Mouse (Mus musculus) intestine, postnatal 0 days (tissue): ENCODE measurements around the gene Cog4. TPM values are rescaled to one million over a fixed set of nuclear protein-coding genes. Genes with fewer than 3 reads are reported as not detected.
A peak's percentile ranks its signal among the peaks of the same experiment; 100 is the strongest.

Experiments used
- ATAC-seq: fragments of 200-750 bp; cut with Nextera tagmentation; 2 replicates; pipeline ENCODE4 v1.8.0; 2017; ENCODE audit warnings: mild to moderate bottlenecking, moderate TSS enrichment, moderate library complexity
- H3K27ac ChIP-seq: fragments of 300-500 bp; sonication (generic); 2 replicates; pipeline ENCODE4 v1.5.1; 2014; ENCODE audit warnings: mild to moderate bottlenecking, low read depth, low read length, moderate library complexity
- H3K27me3 ChIP-seq: fragments of 300-500 bp; sonication (generic); replicated peaks from 2 replicates; pipeline ENCODE4 v1.6.1; 2014; ENCODE audit warnings: low read length, mixed read lengths; ENCODE audit not compliant: control insufficient read depth, insufficient read depth
- H3K36me3 ChIP-seq: fragments of 300-500 bp; sonication (generic); 2 replicates; pipeline ENCODE4 v1.6.1; 2014; ENCODE audit warnings: mild to moderate bottlenecking, moderate library complexity; ENCODE audit not compliant: control insufficient read depth, insufficient read depth
- H3K4me1 ChIP-seq: fragments of 300-500 bp; sonication (generic); replicated peaks from 2 replicates; pipeline ENCODE4 v1.6.1; 2014; ENCODE audit warnings: antibody characterized with exemption, low read length, mixed read lengths; ENCODE audit not compliant: control insufficient read depth, insufficient read depth
- H3K4me2 ChIP-seq: fragments of 300-500 bp; sonication (generic); replicated peaks from 2 replicates; pipeline ENCODE4 v1.6.1; 2014; ENCODE audit warnings: low read depth, mild to moderate bottlenecking, moderate library complexity
- H3K4me3 ChIP-seq: fragments of 300-500 bp; sonication (generic); 2 replicates; pipeline ENCODE4 v1.5.1; 2014; ENCODE audit warnings: low read depth, low read length
- H3K9ac ChIP-seq: fragments of 300-500 bp; sonication (generic); 2 replicates; pipeline ENCODE4 v1.6.1; 2014; ENCODE audit warnings: mild to moderate bottlenecking, low read depth, low read length
- H3K9me3 ChIP-seq: fragments of 300-500 bp; sonication (generic); 2 replicates; pipeline ENCODE4 v1.6.1; 2016; ENCODE audit warnings: mixed run types; ENCODE audit not compliant: control insufficient read depth
- CTCF ChIP-seq: sonication (generic); IDR thresholded peaks from 2 replicates; pipeline ENCODE4 v1.5.1; 2016; ENCODE audit warnings: low read depth, mild to moderate bottlenecking, control low read depth, antibody characterized with exemption, moderate library complexity
- WGBS: fragments of 180-500 bp; shearing (Covaris S2); extraction: QIAGEN DNeasy Blood & Tissue Kit; methylation state at CpG from one replicate; pipeline ENCODE4 v1.1.7; 2014; 5-methylcytosine and 5-hydroxymethylcytosine counted together
- polyA plus RNA-seq: library from polyadenylated mRNA; unstranded; fragments of >200 nt; fragmentation: Nextera tagmentation; extraction: Ambion mirVana; gene quantifications from 2 replicates; pipeline ENCODE4 v1.2.1, GENCODE M21; 2015

Cog4 gene
- polyA plus RNA-seq, 1 experiment from 2014 or later: 40.2 TPM

DNA sequence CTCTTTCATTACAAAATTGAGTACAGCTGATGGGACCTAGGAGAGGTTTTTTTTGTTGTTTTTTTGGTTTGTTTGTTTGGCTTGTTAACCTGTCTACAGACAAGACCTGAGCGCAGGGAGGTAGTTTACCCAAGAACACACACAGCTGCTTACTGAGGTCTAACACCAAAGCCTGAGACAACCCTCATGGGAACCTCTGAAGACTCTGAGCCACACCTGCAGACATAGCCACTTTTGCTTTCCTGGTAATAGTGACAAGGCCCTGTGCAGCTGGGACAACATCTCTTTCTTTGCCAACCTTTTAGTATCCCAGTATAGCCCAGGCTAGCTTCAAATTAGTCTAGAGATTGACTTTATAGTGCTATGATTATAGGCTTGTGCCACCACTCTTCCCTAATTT lies 40.3 kb upstream of the Cog4 start:
- no peaks in the 10 kb centered on the region for H3K9me3 ChIP-seq
- H3K36me3 ChIP-seq: peaks cover 21% of the 10 kb centered on the region
- no peak overlapping the region for H3K4me3 ChIP-seq
- no peaks in the 10 kb centered on the region for H3K27me3 ChIP-seq
- ATAC-seq: no peak
- no peaks in the 10 kb centered on the region for H3K4me1 ChIP-seq
- no peak overlapping the region for H3K4me2 ChIP-seq
- WGBS: 81% methylated on average over 1 of the region's 1 CpGs
- TF ChIP-seq CTCF: no peak
- no peak overlapping the region for H3K27ac ChIP-seq
- H3K9ac ChIP-seq: no peak overlapping the region

DNA sequence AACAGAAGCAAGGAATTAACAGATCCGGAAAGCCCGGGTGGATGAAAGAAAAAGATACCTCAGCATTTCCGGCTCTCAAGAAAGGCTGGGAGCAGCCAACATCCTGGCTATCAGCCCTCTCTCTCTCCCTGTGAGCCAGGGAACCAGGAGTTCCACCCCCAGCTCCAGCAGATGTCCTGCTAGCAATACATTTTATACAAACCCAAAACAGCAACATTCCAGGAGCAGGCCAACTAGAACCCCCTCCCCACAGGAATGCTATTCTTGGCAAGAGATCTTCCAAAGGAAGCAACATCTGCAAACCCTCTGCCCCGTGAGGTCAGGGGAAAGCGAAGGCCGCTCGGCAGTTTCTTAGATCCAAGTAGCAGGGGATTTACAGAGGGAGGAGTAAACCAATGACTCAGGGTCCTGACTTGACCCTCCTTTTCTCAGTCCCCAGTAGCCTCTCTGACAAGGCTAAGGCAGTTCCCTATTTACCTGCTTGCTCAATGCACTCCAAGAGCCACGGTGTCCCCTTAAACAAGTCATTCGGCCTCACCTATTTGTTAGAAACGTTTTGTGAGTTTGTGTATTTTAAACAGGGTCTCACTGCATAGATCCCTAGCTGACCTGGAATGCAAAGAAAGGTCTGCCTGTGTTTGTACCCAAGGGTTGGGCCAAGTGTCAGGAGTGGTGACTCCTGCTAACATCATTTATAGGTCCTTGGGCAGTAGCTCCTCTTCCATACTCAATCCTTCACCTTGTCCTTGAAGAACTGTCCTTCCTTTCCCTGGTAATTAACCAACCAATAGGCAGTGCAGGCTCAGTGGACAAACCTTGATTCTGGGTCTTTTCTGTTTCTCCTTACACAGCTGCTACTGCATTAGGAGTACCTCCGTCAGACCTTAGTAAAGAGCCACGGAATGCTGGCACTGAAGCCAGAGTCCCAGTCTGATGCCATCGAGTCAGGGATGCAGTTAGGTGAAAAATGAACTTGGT lies 37.6 kb upstream of the Cog4 start:
- no peak for TF ChIP-seq CTCF

DNA sequence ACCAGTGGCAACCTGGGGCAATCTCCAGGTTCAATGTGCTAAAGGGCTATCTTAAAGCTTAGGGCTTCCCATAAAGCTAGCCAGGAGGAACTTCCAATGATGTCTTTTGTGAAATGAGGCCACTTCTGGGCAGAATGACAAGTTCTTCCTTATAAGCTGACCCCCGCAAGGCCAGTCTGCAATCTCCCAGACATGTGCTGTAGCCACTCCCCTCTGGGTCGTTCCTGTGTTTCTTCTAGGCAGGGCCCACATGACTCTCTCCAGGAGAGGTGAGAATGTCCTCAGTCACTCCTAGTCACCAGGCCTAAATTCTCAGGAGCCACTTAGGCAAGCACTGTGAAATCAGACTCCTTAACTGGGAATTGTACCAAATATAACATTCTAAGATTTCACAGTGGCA lies 36.6 kb upstream of the Cog4 start:
- ATAC-seq: no peak
- 13% methylated on average over 2 of the region's 2 CpGs for WGBS

More for the DNA sequence above, 37.6 kb upstream of the Cog4 start:
- Histone ChIP-seq H3K36me3 (peaks cover 47% of the 10 kb centered on the region), H3K4me1 (no peaks in the 10 kb centered on the region), H3K27ac (no peak overlapping the region), H3K9me3 (no peaks in the 10 kb centered on the region), H3K9ac (no peak overlapping the region), H3K4me3 (no peak overlapping the region), H3K4me2 (no peak overlapping the region), H3K27me3 (no peaks in the 10 kb centered on the region)
- ATAC-seq: 0 out of 2 replicates have a peak, but pooled peaks have one; percentile 19
- WGBS: 52% methylated on average over 13 of the region's 13 CpGs

DNA sequence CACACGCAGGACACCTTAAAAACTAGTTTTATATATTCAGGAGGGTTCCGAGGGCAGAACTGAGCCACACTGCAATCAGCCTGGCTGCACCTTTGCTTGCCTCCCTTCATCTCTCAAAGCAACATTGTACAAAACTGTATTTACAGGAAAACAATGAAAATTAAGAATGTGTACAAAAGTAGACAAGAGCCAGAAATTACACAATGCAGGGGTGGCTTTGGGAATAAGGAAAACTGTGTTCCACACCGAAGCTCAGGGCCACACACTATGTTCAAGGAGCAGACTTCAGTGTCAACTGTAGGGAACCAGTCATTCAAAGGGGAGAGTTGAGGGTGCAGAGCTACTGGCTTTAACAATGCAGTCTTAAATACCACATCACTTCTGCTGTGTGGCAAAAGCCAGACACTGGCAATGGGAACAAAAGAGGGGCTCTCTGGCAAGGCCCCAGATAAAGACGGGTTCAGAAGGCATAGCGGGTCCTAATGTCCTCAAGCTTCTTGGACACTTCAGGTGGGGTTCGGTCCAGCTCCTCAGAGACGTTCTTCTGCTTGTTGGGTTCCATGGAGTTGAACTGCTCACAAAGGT lies 35.8 kb upstream of the Cog4 start:
- TF ChIP-seq CTCF: no peak
- ATAC-seq: no peak
- H3K27me3 ChIP-seq: no peaks in the 10 kb centered on the region
- WGBS: 88% methylated on average over 7 of the region's 7 CpGs
- no peaks in the 10 kb centered on the region for H3K4me1 ChIP-seq
- H3K9me3 ChIP-seq: no peaks in the 10 kb centered on the region
- H3K9ac ChIP-seq: no peak overlapping the region
- no peak overlapping the region for H3K4me2 ChIP-seq
- H3K4me3 ChIP-seq: no peak overlapping the region
- H3K36me3 ChIP-seq: peaks cover 64% of the 10 kb centered on the region
- no peak overlapping the region for H3K27ac ChIP-seq

More for the DNA sequence above, 36.6 kb upstream of the Cog4 start:
- TF ChIP-seq CTCF: no peak
- H3K36me3 ChIP-seq: peaks cover 57% of the 10 kb centered on the region
- H3K27ac ChIP-seq: no peak overlapping the region
- no peak overlapping the region for H3K4me3 ChIP-seq
- no peaks in the 10 kb centered on the region for H3K4me1 ChIP-seq
- H3K9me3 ChIP-seq: no peaks in the 10 kb centered on the region
- no peak overlapping the region for H3K4me2 ChIP-seq
- H3K27me3 ChIP-seq: no peaks in the 10 kb centered on the region
- no peak overlapping the region for H3K9ac ChIP-seq

DNA sequence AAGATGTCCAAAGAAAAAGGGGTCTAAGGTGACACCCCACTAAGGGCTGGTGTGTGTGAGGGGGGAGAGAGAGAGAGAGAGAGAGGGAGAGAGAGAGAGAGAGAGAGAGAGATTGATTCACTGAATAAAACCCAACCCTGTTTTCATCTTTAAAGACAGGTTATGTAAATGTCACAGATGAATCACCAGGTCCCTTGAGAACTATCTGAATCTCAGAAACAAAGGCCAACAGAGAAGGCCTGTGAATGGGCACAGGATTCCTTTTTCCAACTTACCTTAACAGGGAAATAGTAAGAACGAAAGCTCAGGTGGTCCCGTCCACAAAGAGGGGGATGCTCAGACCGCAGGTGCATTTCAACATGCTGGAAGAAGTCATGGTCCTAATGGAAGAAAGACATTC lies 35.3 kb upstream of the Cog4 start:
- WGBS: 94% methylated on average over 3 of the region's 3 CpGs
- H3K4me2 ChIP-seq: no peak overlapping the region
- peaks cover 70% of the 10 kb centered on the region for H3K36me3 ChIP-seq
- no peak for TF ChIP-seq CTCF
- no peaks in the 10 kb centered on the region for H3K4me1 ChIP-seq
- no peak overlapping the region for H3K27ac ChIP-seq
- no peak for ATAC-seq
- H3K27me3 ChIP-seq: no peaks in the 10 kb centered on the region
- H3K9me3 ChIP-seq: no peaks in the 10 kb centered on the region
- no peak overlapping the region for H3K4me3 ChIP-seq
- no peak overlapping the region for H3K9ac ChIP-seq

DNA sequence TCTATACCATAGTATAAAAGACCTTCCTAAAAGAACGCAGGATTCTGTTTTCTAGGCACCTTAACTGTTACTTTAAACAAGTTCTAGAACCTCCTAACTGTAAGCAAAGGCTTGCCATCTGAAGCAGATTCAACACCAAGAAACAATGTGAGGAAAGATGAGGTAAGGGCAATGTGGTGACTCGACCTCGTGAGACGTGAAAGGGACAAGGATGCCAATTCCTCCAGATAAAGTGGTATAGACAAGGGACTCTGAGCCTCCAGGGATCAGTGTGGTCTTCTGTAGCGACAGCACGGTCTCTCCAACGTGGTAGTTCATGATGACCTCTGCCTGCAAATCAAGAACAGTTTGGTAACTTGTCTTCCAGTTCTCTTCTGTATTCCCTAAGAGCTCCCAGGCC lies 34.6 kb upstream of the Cog4 start:
- TF ChIP-seq CTCF: no peak
- Histone ChIP-seq H3K4me1 (no peaks in the 10 kb centered on the region), H3K36me3 (peaks cover 77% of the 10 kb centered on the region), H3K27me3 (no peaks in the 10 kb centered on the region), H3K9me3 (no peaks in the 10 kb centered on the region), H3K4me3 (no peak overlapping the region), H3K4me2 (no peak overlapping the region), H3K9ac (no peak overlapping the region), H3K27ac (no peak overlapping the region)
- WGBS: 85% methylated on average over 7 of the region's 7 CpGs
- no peak for ATAC-seq
